Mouse (Mus musculus): ENCODE measurements around the gene Gpr68. TPM values are rescaled to one million over a fixed set of nuclear protein-coding genes. Genes with fewer than 3 reads are reported as not detected.

The Gpr68 gene
- total RNA-seq, 1 experiment from 2014 or later, result 0.85 TPM

DNA sequence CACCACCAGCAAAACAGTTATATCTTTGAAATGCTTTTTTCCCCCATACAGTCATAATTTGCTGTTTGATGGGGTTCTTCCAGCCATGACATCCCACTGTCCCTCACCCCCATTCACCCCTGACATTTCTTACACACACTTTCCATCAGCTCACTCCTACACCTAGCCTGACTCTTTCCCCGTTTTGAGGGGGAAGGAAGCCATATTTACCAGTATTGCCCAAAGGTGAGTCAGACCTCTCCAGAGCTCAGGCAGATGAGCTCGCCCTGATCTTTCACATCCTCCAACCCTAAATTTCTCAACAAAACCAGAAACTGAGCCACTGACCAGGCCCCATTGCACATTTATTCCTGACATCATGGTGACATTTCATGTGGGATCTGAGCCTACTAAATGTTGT, 36.2 kb downstream of the Gpr68 start:
- no peak for DNase-seq

DNA sequence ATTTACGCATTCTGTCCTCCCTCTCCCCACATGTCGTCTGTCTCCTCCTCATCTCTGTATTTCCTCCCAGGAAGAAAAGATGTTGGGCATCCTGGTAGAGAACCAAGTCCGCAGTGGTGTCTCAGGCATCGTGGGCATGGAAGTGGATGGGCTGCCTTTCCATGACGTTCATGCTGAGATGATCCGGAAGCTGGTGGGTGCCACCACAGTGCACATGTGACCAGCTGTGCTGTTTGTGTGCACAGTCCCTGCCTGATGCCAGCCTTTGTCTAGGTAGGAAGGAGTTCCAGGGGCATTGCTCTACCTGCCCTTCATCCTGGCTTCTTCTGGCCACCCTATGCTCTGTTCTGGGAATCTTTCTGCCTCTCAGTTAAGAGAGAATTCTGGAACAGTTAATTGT, 36.8 kb downstream of the Gpr68 start:
- DNase-seq, result no peak

DNA sequence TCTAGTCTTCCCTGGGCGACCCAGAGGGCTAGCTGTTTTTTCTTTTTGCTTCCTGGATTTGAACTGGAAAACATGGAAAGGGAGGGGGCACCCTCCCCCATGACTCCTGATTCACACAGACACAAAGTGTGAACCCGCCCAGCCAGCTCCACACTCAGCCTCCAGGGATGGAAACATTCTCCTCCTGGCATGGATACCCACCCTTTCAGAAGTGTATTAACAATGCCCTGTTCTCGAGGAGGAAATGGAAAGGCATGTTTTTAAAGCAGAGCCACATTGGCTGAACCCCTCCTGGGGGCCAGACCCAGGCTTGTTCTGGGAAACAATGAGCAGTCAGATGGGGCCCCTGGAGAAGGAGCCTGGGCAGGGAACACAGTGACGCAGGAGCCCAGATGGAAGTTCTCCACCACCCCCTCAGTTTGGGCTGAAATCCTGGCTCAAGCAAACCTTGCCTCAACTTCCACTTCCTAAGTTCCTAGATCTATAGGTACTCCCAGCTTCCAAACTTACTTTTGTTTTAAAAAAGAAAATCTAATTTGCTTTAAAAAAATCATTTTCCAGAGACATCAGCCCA, 39.9 kb downstream of the Gpr68 start:
- no peak for DNase-seq

- peak; percentile 52 for DNase-seq
These were observed 40.9 kb downstream of the Gpr68 start for GRCm38 (mm10) chr12:100867097-100867496.

- no peak for DNase-seq
These were observed 42.4 kb downstream of the Gpr68 start for GRCm38 (mm10) chr12:100865509-100866078.

DNA sequence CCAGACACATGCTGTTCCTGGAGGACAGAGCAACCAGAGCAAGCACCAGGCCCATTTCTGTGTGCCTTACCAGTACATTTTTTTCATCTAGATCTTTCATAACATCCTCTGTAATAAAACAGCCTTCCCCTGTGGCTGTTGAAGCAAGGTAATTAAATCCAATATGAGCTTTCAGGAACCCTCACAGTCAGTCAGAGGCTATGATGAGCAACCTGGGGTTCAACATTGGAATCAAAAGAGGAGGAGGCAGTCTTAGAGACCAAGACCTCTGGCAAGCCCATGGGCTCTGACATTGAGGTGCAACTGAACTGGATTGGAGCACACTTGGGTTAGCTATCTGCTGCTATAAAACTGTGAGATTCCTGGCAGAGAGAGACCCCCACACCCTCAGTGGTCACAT, 42.9 kb downstream of the Gpr68 start:
- DNase-seq, result no peak

- peak; percentile 43 for DNase-seq
These were observed 45.0 kb downstream of the Gpr68 start for GRCm38 (mm10) chr12:100862856-100863446.

- no peak for DNase-seq
These were observed 45.7 kb downstream of the Gpr68 start for GRCm38 (mm10) chr12:100862272-100862671.

DNA sequence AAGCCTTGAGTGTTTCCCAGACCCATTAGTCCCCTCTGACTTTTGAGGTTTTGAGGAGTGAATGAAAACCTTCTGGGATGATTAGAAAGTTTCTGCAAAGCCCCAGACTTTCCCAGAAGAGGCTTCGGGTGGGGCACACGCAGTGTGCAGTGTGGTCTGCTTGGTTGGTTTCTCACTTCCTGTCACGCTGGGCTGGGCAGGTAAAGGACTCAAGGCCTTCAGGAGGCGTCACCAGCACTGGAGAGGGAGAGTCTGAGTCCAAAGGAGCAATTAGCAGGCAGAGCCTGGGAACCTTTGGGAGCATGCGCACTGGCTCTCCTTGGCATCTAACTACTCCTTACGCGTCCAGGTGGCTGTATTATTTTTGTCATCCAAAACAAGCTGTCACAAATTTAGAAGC, 50.2 kb downstream of the Gpr68 start:
- DNase-seq, result no peak

- DNase-seq, result no peak
These were observed 51.7 kb downstream of the Gpr68 start for GRCm38 (mm10) chr12:100856337-100856736.

DNA sequence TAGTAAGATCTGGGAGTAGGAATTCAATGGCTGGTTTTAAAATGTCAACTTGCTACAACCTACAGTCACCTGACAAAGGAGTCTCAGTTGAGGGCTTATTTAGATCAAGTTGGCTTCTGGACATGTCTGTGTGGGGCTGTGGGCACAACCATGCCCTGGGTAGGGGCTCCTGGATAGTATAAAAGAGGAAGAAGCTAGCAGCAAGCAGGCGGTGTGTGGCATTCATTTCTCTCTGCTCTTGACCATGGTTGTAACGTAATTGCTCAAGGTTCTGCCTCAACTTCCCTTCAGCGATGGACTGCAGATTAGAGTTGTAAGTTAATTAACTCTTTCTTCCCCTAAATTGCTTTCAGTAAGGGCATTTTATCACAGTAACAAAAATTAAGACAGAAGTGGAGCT, 55.6 kb downstream of the Gpr68 start:
- DNase-seq, result no peak

- peak; percentile 50 for DNase-seq
These were observed 58.4 kb downstream of the Gpr68 start for GRCm38 (mm10) chr12:100849421-100850138.

- no peak for DNase-seq
These were observed 60.4 kb downstream of the Gpr68 start for GRCm38 (mm10) chr12:100847437-100848080.

DNA sequence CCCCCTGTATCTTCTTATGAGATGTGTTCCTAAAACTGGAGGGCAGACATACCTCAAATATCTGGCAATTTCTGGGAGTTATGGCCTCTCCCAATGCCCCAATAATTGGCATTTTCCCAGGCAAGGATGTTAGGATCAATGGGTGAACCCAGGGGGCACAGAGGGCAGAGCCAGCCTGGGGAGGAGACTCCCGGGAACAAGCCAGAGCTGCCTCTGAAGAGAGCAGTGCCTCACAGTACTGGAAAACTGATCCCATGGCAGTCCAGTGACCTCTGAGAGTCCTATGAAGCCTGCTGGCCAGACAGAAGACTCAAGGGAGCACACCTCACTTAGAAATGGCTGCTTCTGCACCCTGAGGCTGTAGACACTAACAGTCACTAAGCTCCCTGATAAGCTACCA, 61.4 kb downstream of the Gpr68 start:
- no peak for DNase-seq

- no peak for DNase-seq
These were observed 62.2 kb downstream of the Gpr68 start for GRCm38 (mm10) chr12:100845829-100846228.

DNA sequence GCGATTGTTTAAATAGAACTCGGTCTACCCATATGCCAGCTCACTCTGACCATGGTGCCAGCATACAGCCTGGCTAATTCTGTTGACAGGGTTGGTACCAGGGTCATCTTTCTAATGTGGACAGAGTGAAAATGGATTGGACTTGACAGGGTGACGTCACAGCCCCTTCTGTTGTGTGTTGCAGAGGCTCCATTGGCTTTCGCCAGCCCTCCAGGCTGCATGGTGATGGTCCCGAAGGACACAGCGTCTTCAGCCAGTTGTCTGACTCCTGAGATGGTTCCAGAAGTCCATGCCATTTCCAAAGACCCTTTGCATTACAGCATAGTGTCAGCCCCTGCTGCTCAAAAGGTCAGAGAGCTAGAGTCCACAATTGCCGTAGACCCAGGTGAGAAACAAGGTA, 63.5 kb downstream of the Gpr68 start:
- no peak for DNase-seq

DNA sequence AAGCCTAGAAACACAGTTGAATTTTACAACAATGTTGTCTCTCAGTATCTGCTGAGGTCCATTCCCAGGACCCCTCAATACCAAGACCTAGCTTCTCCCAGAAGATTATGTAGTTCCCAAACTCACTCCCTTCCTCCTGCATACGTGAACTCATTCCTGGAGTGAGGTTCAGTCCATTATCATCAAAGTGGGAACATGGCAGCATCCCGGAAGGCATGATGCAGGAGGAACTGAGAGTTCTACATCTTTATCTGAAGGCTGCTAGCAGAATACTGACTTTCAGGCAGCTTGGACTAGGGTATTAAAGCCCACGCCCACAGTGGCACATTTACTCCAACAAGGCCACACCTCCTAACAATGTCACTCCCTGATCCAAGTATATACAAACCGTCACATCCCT, 64.8 kb downstream of the Gpr68 start:
- DNase-seq, result no peak

- DNase-seq, result peak; percentile 91
These were observed 66.7 kb downstream of the Gpr68 start for GRCm38 (mm10) chr12:100841211-100841792.

DNA sequence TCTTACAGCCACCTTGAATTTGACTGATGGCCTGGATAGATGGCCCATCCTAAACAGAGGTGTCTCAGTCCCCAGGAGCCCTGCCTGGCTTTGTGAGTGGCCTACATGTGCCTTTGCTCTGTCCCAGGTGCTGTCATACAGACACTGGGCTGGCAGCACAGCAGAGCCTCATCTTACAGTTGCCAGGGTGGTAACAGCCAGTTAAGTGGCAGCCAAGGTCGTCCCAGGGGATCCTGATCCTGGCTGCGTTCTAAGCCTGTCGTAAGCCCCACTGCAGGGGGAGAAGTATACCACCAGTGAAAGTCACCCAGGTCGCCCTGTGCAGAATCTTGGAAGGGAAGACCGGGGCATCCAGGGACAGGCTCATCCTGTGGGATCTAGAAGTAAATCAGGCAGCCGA, 68.1 kb downstream of the Gpr68 start:
- DNase-seq, result peak; percentile 69

GRCm38 (mm10) chr12:100839079-100839600, 68.9 kb downstream of the Gpr68 start:
- DNase-seq, result peak; percentile 14

DNA sequence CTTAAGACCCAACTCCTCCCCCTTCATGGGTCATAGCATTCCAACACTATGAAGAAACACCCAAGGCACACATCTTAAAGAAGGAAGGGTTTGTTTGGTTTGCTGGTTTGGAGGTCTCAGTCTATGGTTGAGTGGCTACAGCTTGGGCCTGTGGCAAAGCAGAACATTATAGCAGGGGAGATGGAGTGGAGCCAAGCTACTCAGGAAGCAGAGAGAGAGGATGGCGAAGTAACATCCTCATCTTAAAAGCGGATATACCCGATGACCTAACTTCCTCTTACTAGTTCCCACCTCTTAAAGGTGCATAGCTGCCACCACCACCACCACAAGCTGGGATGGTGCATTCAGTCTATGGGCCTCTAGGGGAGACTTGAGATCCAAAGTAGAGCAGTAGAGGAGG, 70.8 kb downstream of the Gpr68 start:
- DNase-seq, result peak; percentile 12

GRCm38 (mm10) chr12:100831629-100832325, 76.2 kb downstream of the Gpr68 start:
- no peak for DNase-seq
